Mouse (Mus musculus): ENCODE data around the gene Tex46. TPM values are rescaled to one million over a fixed set of nuclear protein-coding genes. Genes with fewer than 3 reads are reported as not detected.

The Tex46 gene
- total RNA-seq (2021): not detected

GRCm38 (mm10) chr4:136610387-136610856 is at the start of gene Tex46:
Gene Tex46 (plus strand): TSS chr4:136610437.
- intact Hi-C loops (cut with DNase I): no loop called here
- no peak for DNase-seq

- DNase-seq: peak; percentile 13
- intact Hi-C loops (cut with DNase I): no loop called here
Observed at GRCm38 (mm10) chr4:136562755-136563154, 47.5 kb upstream of the Tex46 start.

- DNase-seq: no peak
- intact Hi-C loops (cut with DNase I): no loop called here
Observed at GRCm38 (mm10) chr4:136568629-136569028, 41.6 kb upstream of the Tex46 start.

- intact Hi-C loops (cut with DNase I): no loop called here
- no peak for DNase-seq
Observed at GRCm38 (mm10) chr4:136569998-136570397, 40.2 kb upstream of the Tex46 start.

GRCm38 (mm10) chr4:136581885-136582284 is 28.4 kb upstream of the Tex46 start:
- no peak for DNase-seq
- intact Hi-C loops (cut with DNase I): no loop called here

GRCm38 (mm10) chr4:136587221-136587827 is 22.9 kb upstream of the Tex46 start:
- no peak for DNase-seq

GRCm38 (mm10) chr4:136588003-136588402 is 22.2 kb upstream of the Tex46 start:
- DNase-seq: no peak
- intact Hi-C loops (cut with DNase I): no loop called here

More at GRCm38 (mm10) chr4:136587221-136587827, 22.9 kb upstream of the Tex46 start:
- intact Hi-C loops (cut with DNase I): no loop called here

- no peak for DNase-seq
- intact Hi-C loops (cut with DNase I): no loop called here
Observed at GRCm38 (mm10) chr4:136592111-136592510, 18.1 kb upstream of the Tex46 start.

GRCm38 (mm10) chr4:136594006-136594405 is 16.2 kb upstream of the Tex46 start:
- DNase-seq: no peak
- intact Hi-C loops (cut with DNase I): no loop called here

GRCm38 (mm10) chr4:136595221-136595620 is 15.0 kb upstream of the Tex46 start:
- DNase-seq: no peak
- intact Hi-C loops (cut with DNase I): no loop called here

GRCm38 (mm10) chr4:136598268-136598876 is 11.9 kb upstream of the Tex46 start:
- intact Hi-C loops (cut with DNase I): no loop called here
- DNase-seq: no peak

GRCm38 (mm10) chr4:136599869-136600268 is 10.4 kb upstream of the Tex46 start:
- DNase-seq: no peak

GRCm38 (mm10) chr4:136600536-136600935 is 9.7 kb upstream of the Tex46 start:
- intact Hi-C loops (cut with DNase I): no loop called here
- DNase-seq: no peak

More at GRCm38 (mm10) chr4:136599869-136600268, 10.4 kb upstream of the Tex46 start:
- intact Hi-C loops (cut with DNase I): no loop called here

GRCm38 (mm10) chr4:136601476-136601875 is 8.8 kb upstream of the Tex46 start:
- intact Hi-C loops (cut with DNase I): no loop called here
- peak; percentile 84 for DNase-seq

- peak; percentile 38 for DNase-seq
- intact Hi-C loops (cut with DNase I): no loop called here
Observed at GRCm38 (mm10) chr4:136602018-136602554, 8.2 kb upstream of the Tex46 start.

GRCm38 (mm10) chr4:136602568-136602967 is 7.7 kb upstream of the Tex46 start, which contains the start of gene Kdm1a:
Gene Kdm1a (minus strand): TSS chr4:136602723.
- intact Hi-C loops (cut with DNase I): no loop called here
- DNase-seq: peak; percentile 97

- DNase-seq: no peak
- intact Hi-C loops (cut with DNase I): no loop called here
Observed at GRCm38 (mm10) chr4:136605756-136606485, 4.3 kb upstream of the Tex46 start.

- no peak for DNase-seq
- intact Hi-C loops (cut with DNase I): no loop called here
Observed at GRCm38 (mm10) chr4:136613657-136614056, 3.4 kb downstream of the Tex46 start.

GRCm38 (mm10) chr4:136621336-136621735 is 11.1 kb downstream of the Tex46 start:
- no peak for DNase-seq

GRCm38 (mm10) chr4:136621956-136622355 is 11.7 kb downstream of the Tex46 start:
- peak; percentile 25 for DNase-seq
- intact Hi-C loops (cut with DNase I): loop anchor here (5.0 kb wide), 2 partner anchors 165 to 255 kb away; no protein-coding TSS in a partner anchor

More at GRCm38 (mm10) chr4:136621336-136621735, 11.1 kb downstream of the Tex46 start:
- intact Hi-C loops (cut with DNase I): loop anchor here (5.0 kb wide), 2 partner anchors 164 to 254 kb away; no protein-coding TSS in a partner anchor

GRCm38 (mm10) chr4:136622388-136622787 is 12.2 kb downstream of the Tex46 start, which contains the start of gene Lactbl1:
Gene Lactbl1 (plus strand): TSS chr4:136622621.
- no peak for DNase-seq
- intact Hi-C loops (cut with DNase I): loop anchor here (5.0 kb wide), 2 partner anchors 165 to 255 kb away; no protein-coding TSS in a partner anchor
